Mouse (Mus musculus): ENCODE results near the gene Lpp.

The Lpp gene

DNA sequence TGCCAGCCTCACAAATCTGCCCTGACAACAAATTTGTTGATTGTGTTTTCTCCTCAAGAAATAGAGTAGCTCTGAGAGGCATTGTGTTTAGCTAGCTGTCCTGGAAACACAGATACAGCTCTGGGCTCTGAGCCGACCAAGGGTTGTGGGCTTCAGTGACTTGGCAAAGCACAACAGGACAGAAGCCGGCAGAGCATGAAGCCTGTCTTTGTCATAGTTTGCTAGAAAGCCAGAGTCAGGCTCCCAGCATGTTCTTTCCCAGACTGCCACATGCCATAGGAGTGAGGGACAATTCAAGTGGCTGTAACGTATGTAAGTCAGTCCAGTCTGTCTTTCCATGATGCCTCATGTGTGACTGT, 521.1 kb downstream of the Lpp start:
- no peak for DNase-seq (ENCODE audit: low read depth, low spot score)

DNA sequence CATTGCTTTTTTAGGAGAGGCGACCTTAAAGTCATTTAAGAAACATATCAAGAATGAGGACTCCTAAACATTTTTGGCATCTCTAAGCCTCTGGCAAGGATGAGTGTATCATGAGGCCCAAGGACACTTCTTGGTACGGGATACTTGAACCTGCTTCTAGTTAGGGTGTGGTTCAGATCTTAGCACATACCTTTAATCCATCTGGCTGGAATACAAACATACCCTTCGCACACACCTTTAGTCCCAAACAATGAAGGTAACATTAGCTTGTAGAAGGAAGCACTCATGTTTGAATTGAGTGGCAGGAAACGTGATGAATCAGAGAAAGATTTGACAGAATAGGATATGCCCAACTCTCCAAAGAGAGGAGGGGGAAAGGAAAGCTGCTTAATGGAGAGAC, 522.2 kb downstream of the Lpp start:
- DNase-seq (ENCODE audit: low read depth, low spot score), result no peak

GRCm38 (mm10) chr16:24919349-24920012, 526.2 kb downstream of the Lpp start:
- DNase-seq (ENCODE audit: low read depth, low spot score), result no peak

DNA sequence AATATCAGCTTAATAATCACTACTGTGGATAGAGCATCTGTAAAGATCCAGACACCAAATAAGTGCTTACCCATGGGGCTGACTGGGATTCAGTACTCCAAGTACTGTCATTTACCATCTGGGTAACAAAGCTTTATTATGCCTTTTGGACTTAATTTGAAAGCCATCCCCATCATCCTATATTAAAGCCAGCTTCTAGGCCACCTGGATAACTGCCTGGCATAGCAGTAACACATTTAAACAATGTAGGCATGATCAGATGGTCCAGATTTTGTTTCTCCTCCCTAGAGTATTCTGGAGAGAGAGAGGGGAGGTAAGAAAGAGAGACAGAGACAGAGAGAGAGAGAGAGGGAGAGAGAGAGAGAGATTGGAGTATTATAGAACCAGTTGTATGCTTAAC, 536.8 kb downstream of the Lpp start:
- DNase-seq (ENCODE audit: low read depth, low spot score), result no peak

DNA sequence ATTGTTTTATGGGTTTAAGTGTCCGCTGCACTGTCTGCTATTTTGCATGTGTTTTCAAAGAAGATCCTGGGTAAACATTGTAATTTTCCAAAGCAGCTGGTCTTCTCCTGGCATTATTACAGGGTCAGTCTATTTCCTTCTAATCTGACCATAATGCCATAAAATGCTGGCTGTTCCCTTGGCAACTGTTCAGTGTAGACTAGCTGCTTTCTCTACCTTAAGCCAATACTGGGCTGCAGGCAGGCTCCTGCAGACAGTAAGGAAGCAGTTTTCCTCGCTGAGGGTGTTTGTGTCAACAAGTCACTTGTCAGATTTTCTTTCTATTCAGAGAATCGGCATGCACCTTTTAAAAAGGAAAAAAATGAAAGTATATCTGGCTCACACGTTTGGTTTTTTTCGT, 537.3 kb downstream of the Lpp start:
- DNase-seq (ENCODE audit: low read depth, low spot score), result no peak

DNA sequence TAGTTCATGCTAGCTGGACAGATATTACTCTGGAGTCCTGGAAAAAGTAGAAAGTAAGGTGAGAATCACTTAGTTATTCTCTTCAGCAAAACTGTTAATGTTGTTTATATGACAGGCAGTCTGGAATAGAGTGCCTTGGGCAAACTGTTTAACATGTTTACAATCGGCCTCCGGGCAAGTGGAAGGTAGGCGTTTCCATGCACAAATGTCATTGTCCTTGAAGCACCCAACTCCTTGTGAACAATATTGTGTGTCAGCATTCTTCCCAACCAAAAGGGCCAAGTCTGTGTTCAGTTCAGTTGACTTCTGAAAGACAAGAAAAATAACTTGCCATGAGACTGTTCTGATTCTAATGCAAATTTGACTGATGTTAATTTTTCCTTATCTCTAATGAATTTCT, 539.5 kb downstream of the Lpp start:
- DNase-seq (ENCODE audit: low read depth, low spot score), result no peak

DNA sequence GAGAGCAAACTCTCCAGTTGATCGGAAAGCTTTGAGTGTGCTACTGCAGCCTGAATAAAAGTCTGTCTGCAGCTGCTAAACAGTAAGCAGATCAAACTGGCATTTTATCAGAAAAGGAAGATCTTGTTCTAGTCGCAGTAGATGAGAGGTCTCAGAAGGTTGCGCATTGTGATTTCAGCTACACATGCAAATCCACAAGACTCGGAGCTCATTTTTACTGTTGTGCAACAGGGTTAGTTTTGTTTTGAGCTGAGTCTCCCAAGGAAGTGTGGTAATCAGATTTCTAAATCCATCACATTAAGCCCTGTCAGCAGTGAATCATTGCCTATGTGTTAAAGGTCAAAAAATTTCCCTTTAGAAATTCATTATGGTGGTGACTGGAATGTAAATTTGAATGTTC, 540.4 kb downstream of the Lpp start:
- DNase-seq (ENCODE audit: low read depth, low spot score), result peak; percentile 32

DNA sequence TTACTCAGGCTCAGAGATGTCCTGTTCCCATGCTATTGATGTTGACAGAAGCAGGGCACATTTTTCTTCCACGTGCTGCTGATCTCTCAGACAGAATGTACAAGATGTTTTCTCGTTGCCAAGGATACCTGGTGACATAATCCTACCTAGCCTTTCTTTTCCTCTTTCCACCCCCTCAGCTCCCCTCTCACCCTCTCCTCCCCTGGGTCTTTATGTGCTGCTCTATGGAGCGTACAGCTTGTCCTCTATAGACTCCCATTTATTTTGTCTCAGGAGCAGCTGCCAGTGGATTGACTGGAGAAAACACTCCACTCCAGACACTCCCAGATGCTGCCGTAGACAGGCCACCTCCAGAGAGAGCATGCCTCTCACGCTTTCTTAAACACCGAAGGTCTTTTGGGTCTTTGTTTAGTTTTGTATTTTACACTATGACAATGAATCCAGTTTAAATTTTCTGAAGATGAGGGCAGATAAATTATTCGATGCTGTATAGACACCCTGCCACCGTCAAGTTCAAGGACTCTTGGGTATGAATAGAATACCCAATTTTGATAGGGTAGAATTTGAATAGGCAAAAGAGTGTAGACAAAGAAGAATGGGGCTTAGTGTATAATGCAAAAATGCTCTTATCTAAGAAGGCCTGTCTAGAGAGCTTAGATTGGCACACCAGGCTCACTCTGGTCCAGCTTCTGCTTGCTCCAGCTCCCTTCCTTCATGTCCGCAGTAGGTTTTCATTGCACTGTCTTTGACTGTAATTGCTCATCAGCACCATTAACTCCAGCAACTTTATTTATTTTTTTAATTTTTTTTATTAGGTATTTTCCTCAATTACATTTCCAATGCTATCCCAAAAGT, 548.2 kb downstream of the Lpp start:
- no peak for DNase-seq (ENCODE audit: low read depth, low spot score)

DNA sequence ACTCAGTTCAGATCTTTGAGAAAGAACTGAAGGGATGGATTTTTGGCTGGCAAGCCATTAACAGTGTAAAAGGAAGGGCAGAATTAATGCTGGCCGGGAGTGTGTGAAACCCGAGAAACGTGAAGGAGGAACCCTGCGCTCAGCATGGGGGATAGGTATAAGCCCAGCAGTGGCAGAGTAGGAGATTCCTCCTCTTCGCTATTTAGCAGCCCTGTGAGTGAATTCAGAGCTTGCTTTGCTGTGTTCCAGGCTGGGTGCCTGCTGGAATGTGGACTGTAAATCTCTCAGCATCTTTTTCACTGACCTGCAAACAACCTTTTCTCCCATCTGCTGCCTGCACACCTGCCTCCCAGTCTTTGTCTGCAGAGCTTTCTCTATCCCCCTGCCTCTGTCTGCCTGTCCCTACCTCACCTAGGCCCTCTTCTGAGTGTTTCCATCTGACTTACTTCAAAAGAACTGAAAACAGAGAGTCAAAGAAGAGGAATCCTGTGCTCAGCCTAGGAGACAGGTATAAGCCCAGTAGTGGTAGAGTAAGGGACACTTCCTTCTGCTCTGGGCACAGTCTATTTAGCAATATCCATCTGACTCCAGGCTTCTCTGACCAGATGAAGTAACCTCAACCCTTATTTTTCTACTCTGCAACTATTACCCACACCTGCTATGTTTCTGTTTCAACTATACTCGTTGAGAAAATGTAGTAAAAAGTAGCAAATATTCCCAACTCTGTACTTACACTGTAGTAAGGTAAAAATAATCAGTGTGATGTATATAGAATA, 550.4 kb downstream of the Lpp start:
- no peak for DNase-seq (ENCODE audit: low read depth, low spot score)

GRCm38 (mm10) chr16:24946356-24946755, 553.0 kb downstream of the Lpp start:
- no peak for DNase-seq (ENCODE audit: low read depth, low spot score)

DNA sequence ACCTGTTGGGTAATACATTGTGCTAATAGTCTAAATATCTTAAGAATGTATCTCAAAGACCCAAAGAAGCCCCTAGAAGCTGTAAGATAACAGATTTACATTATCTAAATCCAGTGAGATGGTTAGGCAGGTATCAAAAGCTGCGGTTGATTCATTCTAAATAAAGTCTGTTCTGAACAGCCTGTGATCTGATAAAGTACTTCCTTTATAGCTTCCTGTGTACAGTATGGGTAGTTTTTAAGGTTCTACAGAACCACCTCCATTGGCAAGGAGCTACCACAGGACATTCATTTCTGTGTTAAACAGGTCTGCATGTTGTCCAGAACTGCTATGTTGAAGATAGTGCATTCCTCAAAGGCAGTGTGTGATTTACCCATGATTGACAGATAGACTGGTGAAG, 554.2 kb downstream of the Lpp start:
- peak; percentile 17 for DNase-seq (ENCODE audit: low read depth, low spot score)

- DNase-seq (ENCODE audit: low read depth, low spot score), result no peak
Observed at GRCm38 (mm10) chr16:24948091-24948690, 554.9 kb downstream of the Lpp start.

DNA sequence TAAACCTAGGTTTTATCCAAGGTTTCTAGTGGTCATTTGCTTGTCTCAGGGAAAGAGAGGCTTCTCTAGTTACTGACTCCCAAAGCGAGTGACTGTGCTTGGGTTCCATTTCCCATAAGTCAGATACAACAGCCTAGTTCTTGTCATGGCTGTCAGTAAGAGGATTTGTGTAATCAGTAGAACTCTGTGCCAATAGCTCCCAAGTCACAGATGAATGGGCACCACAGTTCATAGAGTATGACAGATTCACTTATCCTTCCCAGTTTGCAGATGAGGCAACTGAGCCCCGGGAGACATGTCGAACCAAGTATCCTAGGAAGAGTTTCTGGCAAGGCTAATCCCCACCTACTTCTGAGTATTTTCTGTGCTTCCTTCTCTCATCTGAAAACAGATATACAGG, 556.0 kb downstream of the Lpp start:
- no peak for DNase-seq (ENCODE audit: low read depth, low spot score)

DNA sequence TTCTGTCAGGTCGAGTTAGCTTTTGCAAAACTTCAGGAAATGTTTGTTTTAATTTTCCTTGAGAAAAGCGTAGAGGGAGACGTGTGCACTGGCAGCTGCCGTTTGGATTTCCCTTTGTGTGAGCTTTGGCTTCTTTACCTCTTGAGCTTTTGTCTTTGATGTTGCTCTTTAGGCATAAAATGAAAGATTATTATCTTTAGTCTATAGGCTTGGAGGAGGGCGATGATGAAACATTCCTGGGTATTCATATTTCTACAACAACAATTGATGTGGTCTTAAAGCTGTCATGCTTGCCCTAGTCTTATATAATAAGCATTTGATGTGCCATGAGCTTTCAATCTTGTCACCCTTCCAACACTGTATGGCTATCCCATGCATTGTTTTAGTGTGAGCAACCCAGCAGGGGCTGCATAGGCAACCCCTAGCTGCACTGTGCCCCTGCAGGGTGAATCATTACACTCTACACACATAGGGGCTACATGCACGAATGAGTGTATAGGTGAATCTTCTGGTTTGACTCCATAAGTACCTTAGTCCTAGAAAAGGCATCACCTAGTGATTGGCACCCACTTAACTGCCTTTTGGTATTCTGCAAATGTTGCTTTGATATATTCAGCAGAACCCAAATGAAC, 556.9 kb downstream of the Lpp start:
- DNase-seq (ENCODE audit: low read depth, low spot score), result no peak

DNA sequence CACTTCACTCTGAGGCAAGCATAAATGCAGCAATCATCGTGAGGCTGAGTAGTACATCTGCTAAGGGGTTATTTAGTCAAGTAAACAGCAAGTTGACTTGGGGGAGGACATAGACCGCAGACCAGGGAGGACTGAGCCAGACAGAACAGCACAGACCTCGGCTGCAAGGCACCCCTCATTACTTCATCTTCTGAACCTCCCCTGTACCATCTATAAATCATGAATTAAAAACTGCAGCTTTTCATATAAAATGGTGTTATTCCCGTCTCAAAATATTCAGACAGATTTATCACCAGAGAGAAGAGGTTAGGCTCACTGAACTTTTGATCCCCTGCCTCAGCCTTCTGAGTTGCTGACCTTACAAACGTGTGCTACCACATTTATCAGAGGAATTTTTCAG, 558.6 kb downstream of the Lpp start:
- no peak for DNase-seq (ENCODE audit: low read depth, low spot score)

GRCm38 (mm10) chr16:24955054-24955453, 561.7 kb downstream of the Lpp start:
- no peak for DNase-seq (ENCODE audit: low read depth, low spot score)

DNA sequence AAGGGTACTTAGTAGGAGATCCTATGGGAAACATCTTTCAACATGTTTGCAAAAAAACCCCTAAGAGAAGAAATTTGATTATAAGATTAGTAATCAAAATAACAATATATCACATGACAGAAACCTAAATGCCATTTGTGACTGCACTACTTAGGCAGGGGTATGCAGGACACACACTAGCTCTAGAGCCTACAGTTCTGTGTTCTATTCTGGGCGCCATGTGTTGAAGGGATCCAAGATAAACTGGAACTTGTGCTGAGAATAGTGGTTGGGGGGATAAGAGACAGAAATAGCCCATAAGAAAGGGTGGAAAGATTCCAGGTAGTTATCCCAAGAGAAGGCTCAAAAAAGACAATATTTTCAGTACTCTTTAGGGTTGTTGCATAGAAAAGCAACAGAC, 565.4 kb downstream of the Lpp start:
- no peak for DNase-seq (ENCODE audit: low read depth, low spot score)

- DNase-seq (ENCODE audit: low read depth, low spot score), result no peak
Observed at GRCm38 (mm10) chr16:24960901-24961806, 567.8 kb downstream of the Lpp start.

DNA sequence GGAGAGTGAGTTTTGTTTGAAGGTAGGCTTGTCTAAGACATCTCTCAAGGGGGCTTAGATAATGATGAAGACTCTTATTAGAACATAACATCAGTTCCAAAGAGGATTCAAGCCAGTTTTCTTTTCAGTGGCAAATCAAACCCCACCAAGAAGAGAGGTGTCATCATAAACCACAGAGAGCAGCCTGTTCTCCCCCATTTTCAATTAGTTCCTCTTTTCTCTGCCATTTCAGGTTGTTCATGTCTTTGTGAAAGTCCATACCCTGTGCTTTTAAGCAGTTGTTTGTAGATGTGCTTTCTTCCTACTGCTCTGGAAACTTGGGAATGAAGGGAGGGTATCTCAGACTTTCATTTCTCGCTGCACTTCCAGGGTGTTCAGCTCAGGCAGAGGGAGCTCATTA, 571.0 kb downstream of the Lpp start:
- DNase-seq (ENCODE audit: low read depth, low spot score), result no peak

GRCm38 (mm10) chr16:24965091-24965490, 571.8 kb downstream of the Lpp start:
- DNase-seq (ENCODE audit: low read depth, low spot score), result no peak

DNA sequence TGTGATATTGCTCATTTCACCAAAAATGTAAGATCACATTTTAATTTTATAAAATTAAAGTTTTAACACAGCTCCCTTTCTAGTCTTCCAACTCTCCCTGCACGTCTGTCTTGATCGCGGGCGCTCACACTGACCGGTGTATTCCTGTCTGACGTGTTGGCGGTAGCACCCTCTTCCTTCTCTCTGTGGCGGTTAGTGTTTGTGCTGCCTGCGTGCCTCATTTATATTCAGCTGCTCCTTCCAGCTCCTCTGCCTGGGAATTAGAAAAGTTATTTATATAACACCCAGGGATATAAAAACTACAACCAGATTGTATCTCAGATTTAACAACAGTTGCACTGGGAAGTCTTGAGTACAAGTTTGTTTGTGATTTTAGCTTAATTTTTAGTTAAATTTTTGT, 573.2 kb downstream of the Lpp start:
- DNase-seq (ENCODE audit: low read depth, low spot score), result no peak
